Mouse (Mus musculus): Measurements from ENCODE around the gene Hectd2.

GRCm38 (mm10) chr19:36559331-36559730 lies 4.9 kb downstream of the Hectd2 start:
- TF ChIP-seq CTCF (IDR thresholded peaks at IDR 0.05), result no peak
- no peak for TF ChIP-seq POLR2A (IDR thresholded peaks at IDR 0.05; ENCODE audit: insufficient read depth, low read depth, low read length)
